15 mouse cellular contexts compared by ENCODE assay signal in the genomic region with DNA sequence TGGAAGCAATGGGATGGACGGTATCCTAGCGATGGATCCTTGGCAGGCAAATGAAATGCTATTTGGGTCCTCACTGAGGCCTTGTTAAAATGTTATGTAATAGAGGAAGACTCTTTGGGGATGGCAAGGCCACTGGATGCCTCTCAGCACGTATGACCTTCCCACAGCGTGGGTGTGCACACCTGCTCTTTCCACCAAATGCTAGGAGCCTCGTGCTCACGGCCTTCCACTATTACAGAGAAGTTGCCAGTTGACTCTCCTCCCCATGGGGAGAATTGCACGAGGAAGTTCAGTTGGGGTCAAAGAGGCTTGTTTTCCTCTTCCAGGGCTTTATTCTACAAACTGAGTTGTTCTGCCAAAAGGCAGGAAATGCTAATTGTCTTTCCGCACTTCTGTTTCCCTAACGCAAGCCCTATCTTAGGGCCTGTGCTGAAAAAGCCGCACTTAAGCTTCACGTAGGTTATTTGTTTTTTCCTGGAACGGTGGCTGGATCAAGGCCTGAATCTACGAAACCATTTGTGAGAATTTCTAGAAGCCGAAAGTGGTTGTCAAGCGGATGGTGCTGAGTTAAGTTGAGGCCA. TPM values are rescaled to one million over a fixed set of nuclear protein-coding genes. Genes with fewer than 3 reads are reported as not detected.
A peak's percentile ranks its signal among the peaks of the same experiment; 100 is the strongest.
DNase-seq lines count a peak whose midpoint lies in the region; ATAC-seq and TF ChIP-seq lines count a peak whose summit lies in the region.
"Had no signal": no experiment of that assay in that cellular context is flagged by ENCODE, and none has a peak within 500 bp of the region (broad histone marks: within the 10 kb centered on the region; RNA-seq: fewer than 3 reads in every experiment).

No protein-coding gene starts in this region.

- H3K9ac ChIP-seq in heart, adult 2 months (ENCODE audit: low read depth, low read length): no peak overlapping the region
- no peak overlapping the region for H3K9ac ChIP-seq in kidney, embryonic 15.5 days
- no peak overlapping the region for H3K9ac ChIP-seq in stomach, embryonic 15.5 days
- no peak overlapping the region for H3K9ac ChIP-seq in stomach, postnatal 0 days (ENCODE audit: low read length)

- no peaks in the 10 kb centered on the region for H3K27me3 ChIP-seq in heart, adult 2 months (ENCODE audit: control insufficient read depth, insufficient read depth, low read length)
- H3K27me3 ChIP-seq in kidney, embryonic 15.5 days: 0 out of 2 replicates have a peak, but pooled peaks cover 2% of the 10 kb centered on the region
- H3K27me3 ChIP-seq in stomach, embryonic 15.5 days (replicated peaks): no peaks in the 10 kb centered on the region
- H3K27me3 ChIP-seq in stomach, postnatal 0 days (ENCODE audit: control insufficient read depth, insufficient read depth, low read length): no peaks in the 10 kb centered on the region

- 37% methylated on average over 15 of the region's 15 CpGs for WGBS in heart, adult 2 months
- WGBS in kidney, embryonic 15.5 days: 76% methylated on average over 15 of the region's 15 CpGs
- WGBS in stomach, embryonic 15.5 days: 81% methylated on average over 15 of the region's 15 CpGs
- WGBS in stomach, postnatal 0 days: 76% methylated on average over 15 of the region's 15 CpGs

- no peak for TF ChIP-seq EP300 in heart, adult 2 months (IDR thresholded peaks at IDR 0.05; ENCODE audit: insufficient read depth, low read depth, low read length)
- no peak for TF ChIP-seq EP300 in stomach, postnatal 0 days (optimal IDR thresholded peaks at IDR 0.05)

- ATAC-seq in kidney, embryonic 15.5 days (replicated peaks; ENCODE audit: low FRiP score): no peak
- no peak for ATAC-seq in stomach, embryonic 15.5 days (ENCODE audit: insufficient read depth, low FRiP score, low read depth)
- ATAC-seq in stomach, postnatal 0 days (ENCODE audit: low FRiP score, low TSS enrichment): no peak

- H3K79me2 ChIP-seq in heart, adult 2 months (replicated peaks; ENCODE audit: control insufficient read depth, insufficient read depth, low read length): no peaks in the 10 kb centered on the region

- H3K4me3 ChIP-seq in heart, adult 2 months: no peak overlapping the region
- no peak overlapping the region for H3K4me3 ChIP-seq in kidney, embryonic 15.5 days (replicated peaks)
- no peak overlapping the region for H3K4me3 ChIP-seq in stomach, embryonic 15.5 days (replicated peaks)
- no peak overlapping the region for H3K4me3 ChIP-seq in stomach, postnatal 0 days (ENCODE audit: low read depth, low read length)
- H3K4me3 ChIP-seq: embryonic facial prominence, embryonic 10.5 days had no signal

- peaks cover 7% of the 10 kb centered on the region; the same call in 1 of the 2 replicates for H3K36me3 ChIP-seq in heart, adult 2 months (ENCODE audit: control insufficient read depth, insufficient read depth, low read length)
- H3K36me3 ChIP-seq in kidney, embryonic 15.5 days: no peaks in the 10 kb centered on the region
- H3K36me3 ChIP-seq in stomach, embryonic 15.5 days: no peaks in the 10 kb centered on the region
- no peaks in the 10 kb centered on the region for H3K36me3 ChIP-seq in stomach, postnatal 0 days (ENCODE audit: control insufficient read depth, insufficient read depth, low read length)
- H3K36me3 ChIP-seq: embryonic facial prominence, embryonic 10.5 days had no signal

- H3K4me2 ChIP-seq in kidney, embryonic 15.5 days: no peak overlapping the region
- 0 out of 2 replicates have a peak overlapping the region, but pooled peaks have one; percentile 8 for H3K4me2 ChIP-seq in stomach, embryonic 15.5 days
- H3K4me2 ChIP-seq in stomach, postnatal 0 days (replicated peaks; ENCODE audit: low read depth): no peak overlapping the region
- H3K4me2 ChIP-seq: midbrain, embryonic 11.5 days had no signal

- intact Hi-C loops in heart, adult 2 months (cut with DNase I): loop anchor here (5.0 to 10.0 kb wide), 2 partner anchors 311 to 668 kb away; no protein-coding TSS in a partner anchor

- DNase-seq in heart, adult 2 months: peak; percentile 39 to 48
- no peak for DNase-seq in heart, postnatal 4 days
- DNase-seq in kidney, postnatal 10 days: peak; percentile 40
- no peak for DNase-seq in stomach, postnatal 0 days (ENCODE audit: low spot score)
- DNase-seq in thymus, postnatal 10 days (ENCODE audit: low spot score in 2 of 2): no peak
- DNase-seq: cerebellum, adult 9-10 months; lung, adult 18-20 months; retina, postnatal 1 day; thymus, postnatal 36 days had no signal

- H3K4me1 ChIP-seq in heart, adult 2 months (ENCODE audit: control insufficient read depth, insufficient read depth, low read length): peaks cover 13% of the 10 kb centered on the region
- peaks cover 29% of the 10 kb centered on the region for H3K4me1 ChIP-seq in kidney, embryonic 15.5 days
- H3K4me1 ChIP-seq in stomach, embryonic 15.5 days: no peaks in the 10 kb centered on the region; the same call in 1 of the 2 replicates
- no peaks in the 10 kb centered on the region for H3K4me1 ChIP-seq in stomach, postnatal 0 days (replicated peaks; ENCODE audit: control insufficient read depth, insufficient read depth)

- no peaks in the 10 kb centered on the region for H3K9me3 ChIP-seq in kidney, embryonic 15.5 days (replicated peaks)
- H3K9me3 ChIP-seq in stomach, embryonic 15.5 days: no peaks in the 10 kb centered on the region
- no peaks in the 10 kb centered on the region for H3K9me3 ChIP-seq in stomach, postnatal 0 days (ENCODE audit: control insufficient read depth, low read length)
- H3K9me3 ChIP-seq: embryonic facial prominence, embryonic 10.5 days had no signal

- TF ChIP-seq POLR2A in heart, adult 2 months (IDR thresholded peaks at IDR 0.05; ENCODE audit: insufficient read depth, low read depth, low read length): no peak; the same call in 1 of the 2 replicates

- no peak for TF ChIP-seq CTCF in heart, adult 2 months (IDR thresholded peaks at IDR 0.05)
- TF ChIP-seq CTCF in stomach, postnatal 0 days (IDR thresholded peaks at IDR 0.05; ENCODE audit: low read depth): no peak

- H3K27ac ChIP-seq in heart, adult 2 months: peak overlapping the region; percentile 69
- H3K27ac ChIP-seq in kidney, embryonic 15.5 days: no peak overlapping the region
- no peak overlapping the region for H3K27ac ChIP-seq in stomach, embryonic 15.5 days
- no peak overlapping the region for H3K27ac ChIP-seq in stomach, postnatal 0 days (replicated peaks)
- H3K27ac ChIP-seq: embryonic facial prominence, embryonic 10.5 days; macrophage had no signal

RNA-seq across cellular contexts. Expression of a gene that starts 43.3 kb away (rescaled TPM):
- 10 to 100 TPM; 11.9 to 13.7 TPM for total RNA-seq in heart, adult 2 months (2021)
- 23.5 and 24.5 TPM in 2 replicates for polyA plus RNA-seq in heart, adult 2 months (2012; rRNA removed)
- 10 to 100 TPM; 76.6 to 87.1 TPM for total RNA-seq in heart, postnatal 4 days (2021)
- 18.0 and 22.5 TPM in 2 replicates for polyA plus RNA-seq in kidney, embryonic 15.5 days (2015; fragmentation: Nextera tagmentation; extraction: Ambion mirVana)
- polyA plus RNA-seq in stomach, embryonic 15.5 days (2015; fragmentation: Nextera tagmentation; extraction: Ambion mirVana): 11.4 and 11.6 TPM in 2 replicates
- 7.5 and 8.0 TPM in 2 replicates for polyA plus RNA-seq in stomach, postnatal 0 days (2015; fragmentation: Nextera tagmentation; extraction: Ambion mirVana)
- total RNA-seq: common myeloid progenitor, adult 5-6 weeks had no signal
- polyA plus RNA-seq: macrophage had no signal

Comparison
In these comparisons a context has a peak if more than half of its experiments do, and no peak if none do; other contexts are left out.
1. DNase-seq: peak in heart, adult 2 months (2 of 2) and kidney, postnatal 10 days (single experiment); none in heart, postnatal 4 days (single experiment), stomach, postnatal 0 days (single experiment) and thymus, postnatal 10 days (0 of 2).